Mouse (Mus musculus): ENCODE data around the gene Crocc2.

DNA sequence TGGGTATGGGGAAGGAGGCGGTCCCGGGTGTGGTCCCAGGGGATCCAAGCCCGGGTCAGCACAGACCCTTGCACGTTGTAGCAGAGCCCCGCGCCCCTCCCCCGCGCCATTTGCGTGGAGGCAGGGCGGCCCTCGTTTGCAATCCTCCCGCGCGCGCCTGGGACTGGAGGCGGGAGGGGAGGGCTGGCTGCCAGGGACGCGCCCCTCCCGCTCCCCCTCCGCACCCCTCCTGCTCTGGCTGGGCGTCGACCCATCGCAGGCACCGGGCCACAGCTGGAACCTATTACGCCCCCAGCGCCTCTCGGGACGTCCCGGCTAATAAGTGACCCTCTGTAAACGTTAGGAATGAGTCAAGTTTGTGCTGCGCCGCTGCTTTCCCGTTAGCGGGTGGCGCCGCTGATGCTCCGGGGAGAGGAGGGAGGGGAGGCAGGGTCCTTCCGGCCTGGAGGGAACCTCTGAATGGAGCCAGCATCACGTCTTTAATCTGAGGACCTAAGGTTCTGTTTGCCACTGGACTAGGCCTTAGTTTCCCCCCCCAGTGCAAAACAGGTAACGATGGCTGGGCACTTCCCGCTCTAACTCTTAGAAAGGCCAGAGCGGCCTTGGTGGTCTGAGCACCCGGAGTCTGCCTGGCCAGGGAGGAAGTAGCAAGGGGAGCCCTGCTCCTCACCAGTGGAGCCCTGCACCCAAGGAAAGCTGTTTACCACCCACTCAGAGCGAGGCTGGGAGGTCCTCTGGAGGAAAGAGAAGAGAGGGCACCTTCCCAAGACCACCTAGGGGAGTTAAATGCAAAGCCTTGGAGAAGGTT lies 8.2 kb downstream of the Crocc2 start:
- TF ChIP-seq EP300 (IDR thresholded peaks at IDR 0.05; ENCODE audit: low read depth in 1 of 2, low read length in 2 of 2), result no peak
- no peak for TF ChIP-seq POLR2A (IDR thresholded peaks at IDR 0.05; ENCODE audit: control insufficient read depth in 1 of 2, insufficient read depth in 1 of 2, low read depth in 1 of 2, low read length in 2 of 2, poor library complexity in 1 of 2)
- TF ChIP-seq CTCF (IDR thresholded peaks at IDR 0.05 in 2 of 3, conservative IDR thresholded peaks at IDR 0.05 in 1 of 3; ENCODE audit: control insufficient read depth in 1 of 3, insufficient read depth in 1 of 3, low read depth in 2 of 3, low read length in 3 of 3, poor library complexity in 1 of 3, severe bottlenecking in 1 of 3), result no peak
